Mouse (Mus musculus) frontal cortex, adult 2 months (tissue): ENCODE results near the gene Usmg5. TPM values are rescaled to one million over a fixed set of nuclear protein-coding genes. Genes with fewer than 3 reads are reported as not detected.

Experiments used
- DNase-seq, 2 experiments: peaks; one replicate each; pipeline ENCODE4 v3.0.0; 2022; ENCODE audit warnings: low spot score in 1 of 2; ENCODE audit errors: extremely low spot score in 1 of 2
- polyA plus RNA-seq: library from polyadenylated mRNA; depleted of rRNA; stranded (reverse); fragments of >200 nt; gene quantifications from 2 replicates; pipeline ENCODE4 v1.2.3, GENCODE M21; 2012; rRNA removed

The Usmg5 gene
- polyA plus RNA-seq, 1 experiment: 964 TPM

DNA sequence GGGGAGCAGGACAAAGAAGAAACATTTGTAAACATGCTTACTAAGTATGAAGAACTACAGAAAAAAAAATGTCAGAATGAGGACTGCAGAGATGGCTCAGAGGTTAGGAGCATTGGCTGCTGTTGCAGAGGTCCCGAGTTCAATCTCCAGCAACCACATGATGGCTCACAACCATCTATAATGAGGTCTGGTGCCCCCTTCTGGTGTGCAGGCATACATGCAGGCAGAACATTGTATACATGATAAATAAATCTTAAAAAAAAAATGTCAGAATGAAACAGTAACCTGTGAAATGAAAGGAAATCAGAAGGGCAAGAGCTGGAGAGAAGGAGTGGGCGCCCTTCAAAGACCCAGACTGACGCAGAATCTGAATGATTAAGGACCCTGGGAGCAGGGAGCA, 24.6 kb downstream of the Usmg5 start:
- DNase-seq: no peak

DNA sequence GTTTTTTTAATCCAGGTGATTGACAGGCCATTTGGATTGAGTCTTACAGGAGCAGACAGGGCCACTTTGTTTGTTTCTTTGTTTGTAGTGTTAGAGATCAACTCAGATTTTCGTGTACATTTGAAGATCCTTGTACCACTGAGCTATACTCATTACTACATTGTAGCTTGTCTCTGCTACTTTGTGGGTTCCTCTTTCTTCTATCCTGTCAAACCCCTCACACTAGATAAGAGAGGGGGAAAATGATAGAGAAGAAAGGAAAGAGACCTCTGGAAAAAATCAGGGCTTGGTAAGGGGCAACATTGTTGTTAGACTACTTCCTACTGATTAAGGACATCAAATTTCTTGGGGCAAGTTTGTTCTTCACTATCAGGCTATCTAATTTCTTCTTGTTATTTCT, 32.8 kb downstream of the Usmg5 start:
- DNase-seq: no peak

DNA sequence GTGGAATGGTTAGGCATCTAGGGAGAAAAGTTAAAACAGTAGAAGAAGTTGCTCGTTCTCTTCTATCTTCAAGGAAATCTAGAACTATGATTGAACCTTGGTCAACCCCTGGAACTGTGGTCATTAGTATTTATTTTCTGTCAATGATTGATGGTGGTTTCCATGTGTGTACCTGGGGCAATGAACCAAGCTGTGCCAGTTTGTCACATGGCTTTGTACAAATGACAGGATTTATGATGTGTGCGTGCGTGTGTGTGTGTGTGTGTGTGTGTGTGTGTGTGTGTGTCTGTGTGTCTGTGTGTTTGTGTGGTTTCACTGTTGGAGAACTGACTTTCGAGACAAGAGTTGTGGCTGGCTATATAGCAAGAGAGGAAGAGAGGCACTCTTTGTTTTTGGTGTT, 37.0 kb downstream of the Usmg5 start:
- DNase-seq: no peak

DNA sequence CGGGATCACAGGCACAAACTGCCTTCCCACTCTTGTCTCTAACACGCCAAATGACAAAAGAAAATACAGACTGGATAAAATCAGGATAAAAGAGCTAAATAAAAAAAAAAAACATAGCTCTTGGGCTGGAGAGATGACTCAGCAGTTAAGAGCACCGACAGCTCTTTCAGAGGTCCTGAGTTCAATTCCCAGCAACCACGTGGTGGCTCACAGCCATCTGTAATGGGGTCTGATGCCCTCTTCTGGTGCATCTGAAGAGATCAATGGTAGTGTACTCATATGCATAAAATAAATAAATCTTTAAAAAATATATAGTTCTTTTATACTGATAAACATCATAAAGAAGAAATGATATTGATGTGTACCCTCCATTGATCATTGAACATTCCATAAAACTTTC, 37.5 kb downstream of the Usmg5 start:
- no peak for DNase-seq

DNA sequence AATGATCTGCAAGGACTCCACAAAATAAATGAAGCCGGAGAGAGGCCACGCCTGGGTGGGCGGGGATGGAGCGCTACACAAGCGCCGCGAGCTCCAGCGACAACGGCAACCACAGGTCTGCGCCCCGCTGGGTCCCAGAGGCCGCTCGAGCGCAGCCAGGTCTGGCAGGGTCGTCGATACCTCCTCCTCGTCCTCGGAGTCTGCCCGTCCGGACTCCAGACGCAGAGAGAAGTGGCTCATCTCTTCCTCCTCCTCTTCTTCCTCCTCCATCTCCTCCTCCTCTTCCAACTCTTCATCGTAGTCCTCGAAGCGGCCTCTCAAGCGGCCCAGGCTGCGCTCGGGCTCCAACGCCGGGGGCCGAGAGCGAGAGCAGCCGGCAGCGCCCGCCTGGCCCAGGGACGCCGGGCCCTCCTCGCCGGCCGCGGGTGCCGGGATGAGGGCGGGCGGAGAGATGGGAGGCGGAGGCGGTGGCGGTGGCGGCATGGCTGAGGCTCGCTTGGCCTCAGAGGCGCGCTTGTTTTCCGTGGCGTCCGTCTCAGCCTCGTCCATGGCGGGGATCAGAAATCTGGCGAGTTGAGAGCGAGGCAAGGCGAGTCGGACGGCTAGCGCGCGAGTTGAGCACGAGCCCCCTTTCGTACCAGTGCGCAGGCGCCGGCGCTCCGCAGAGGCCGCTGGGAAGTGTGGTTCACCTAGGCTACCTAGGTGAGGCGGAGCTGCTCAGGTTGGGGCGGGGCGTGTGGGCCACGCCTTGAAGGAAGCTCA, 40.0 kb downstream of the Usmg5 start, which contains the start of gene Pcgf6:
Gene Pcgf6, minus strand, starts transcription at position 636 of the 762 bp plus-strand sequence.
- DNase-seq: peak; percentile 56 to 87

DNA sequence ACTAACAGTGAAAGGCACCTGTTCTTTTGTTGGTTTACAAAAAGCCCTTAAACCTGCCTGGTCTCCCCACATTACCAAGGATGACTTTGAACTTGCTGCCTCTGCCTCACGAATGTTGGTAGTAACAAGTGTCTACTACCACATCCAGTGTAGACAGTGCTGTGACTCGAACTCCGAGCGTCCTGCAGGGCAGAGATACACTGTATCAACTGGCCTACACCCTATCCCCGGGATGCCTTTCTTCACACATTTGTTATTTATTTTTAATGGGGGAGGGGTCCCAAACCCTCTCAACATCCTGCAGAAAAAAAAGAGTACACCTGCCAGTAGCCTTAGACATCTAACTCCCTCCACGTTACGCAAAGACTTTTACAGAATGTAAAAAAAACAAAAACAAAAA, 40.6 kb downstream of the Usmg5 start:
- no peak for DNase-seq

DNA sequence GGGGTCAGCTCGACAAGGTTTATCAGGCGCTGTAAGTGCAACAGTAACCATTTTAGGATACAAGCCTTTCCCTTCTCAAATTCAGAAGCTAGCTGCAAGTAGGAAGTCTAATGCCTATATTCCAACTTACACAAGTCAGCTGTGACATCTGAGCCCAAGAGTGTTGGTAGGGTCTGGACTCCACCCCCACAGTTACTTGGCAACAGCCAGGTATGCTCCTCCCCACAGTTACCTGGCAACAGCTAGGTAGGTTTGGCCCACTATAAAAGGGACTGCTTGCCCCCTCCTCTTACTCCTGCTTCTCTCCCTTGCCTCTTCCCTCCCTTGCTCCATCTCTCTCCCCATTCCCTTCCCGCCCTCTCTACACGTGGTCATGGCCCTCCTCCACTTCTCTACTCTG, 41.4 kb downstream of the Usmg5 start:
- DNase-seq: no peak

DNA sequence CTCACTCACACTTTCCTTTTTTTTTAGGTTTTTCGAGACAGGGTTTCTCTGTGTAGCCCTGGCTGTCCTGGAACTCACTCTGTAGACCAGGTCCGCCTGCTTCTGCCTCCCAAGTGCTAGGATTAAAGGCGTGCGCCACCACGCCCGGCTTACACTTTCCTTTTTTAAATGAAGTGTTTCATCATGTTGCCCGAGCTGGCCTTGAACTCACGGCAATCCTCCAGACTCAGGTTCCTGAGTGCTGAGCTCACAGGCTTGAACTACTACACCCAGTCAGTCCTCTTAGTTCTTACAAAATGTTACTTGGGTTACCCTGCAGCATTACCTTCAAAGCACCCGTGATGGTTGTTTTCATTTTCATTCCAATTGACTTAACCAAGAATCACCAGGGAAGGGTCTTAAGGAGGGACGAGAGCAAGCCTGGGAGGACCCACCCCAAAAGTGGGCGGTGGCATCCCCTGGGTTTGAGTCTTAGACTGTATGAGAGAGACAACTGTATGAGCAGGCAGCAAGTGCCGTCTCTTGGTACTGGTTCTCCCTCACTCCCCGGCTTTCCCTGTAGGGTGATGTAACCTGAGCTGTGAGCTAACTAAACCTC, 43.1 kb downstream of the Usmg5 start:
- DNase-seq: no peak

DNA sequence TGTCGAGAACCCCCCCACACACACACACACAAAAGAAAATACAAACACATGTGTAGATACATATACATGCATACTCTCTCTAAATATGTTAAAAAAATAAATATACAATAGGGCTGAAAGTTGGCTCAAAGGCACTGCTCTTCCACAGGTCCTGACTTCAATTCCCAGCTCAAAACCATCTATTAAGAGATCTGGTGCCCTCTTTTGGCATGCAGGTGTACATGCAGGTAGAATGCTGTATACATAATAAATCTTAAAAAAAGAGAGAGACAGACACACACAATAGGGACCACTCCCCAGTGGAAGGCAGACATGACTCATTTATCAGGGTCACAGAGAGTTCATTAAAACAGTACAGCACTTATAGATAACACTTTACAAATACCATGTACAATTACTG, 44.1 kb downstream of the Usmg5 start:
- no peak for DNase-seq

DNA sequence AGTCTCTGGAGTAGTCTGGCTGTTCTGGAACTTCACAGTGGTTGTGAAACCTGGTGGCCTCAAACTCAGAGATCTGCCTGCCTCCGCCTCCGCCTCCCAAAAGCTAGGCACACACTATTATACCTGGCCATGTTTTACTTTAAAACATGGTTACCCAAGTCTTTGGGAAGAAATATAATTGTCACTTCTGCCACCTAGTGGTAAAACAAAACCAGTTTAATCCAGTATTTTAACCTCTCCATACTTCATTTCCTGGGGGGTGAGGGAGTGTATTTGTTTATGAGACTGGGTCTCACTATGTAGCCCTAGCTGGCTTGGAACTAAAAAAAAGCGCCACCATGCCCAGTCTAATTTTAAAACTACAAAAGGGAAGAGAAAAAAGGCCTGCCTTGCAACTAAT, 46.8 kb downstream of the Usmg5 start:
- DNase-seq: no peak

DNA sequence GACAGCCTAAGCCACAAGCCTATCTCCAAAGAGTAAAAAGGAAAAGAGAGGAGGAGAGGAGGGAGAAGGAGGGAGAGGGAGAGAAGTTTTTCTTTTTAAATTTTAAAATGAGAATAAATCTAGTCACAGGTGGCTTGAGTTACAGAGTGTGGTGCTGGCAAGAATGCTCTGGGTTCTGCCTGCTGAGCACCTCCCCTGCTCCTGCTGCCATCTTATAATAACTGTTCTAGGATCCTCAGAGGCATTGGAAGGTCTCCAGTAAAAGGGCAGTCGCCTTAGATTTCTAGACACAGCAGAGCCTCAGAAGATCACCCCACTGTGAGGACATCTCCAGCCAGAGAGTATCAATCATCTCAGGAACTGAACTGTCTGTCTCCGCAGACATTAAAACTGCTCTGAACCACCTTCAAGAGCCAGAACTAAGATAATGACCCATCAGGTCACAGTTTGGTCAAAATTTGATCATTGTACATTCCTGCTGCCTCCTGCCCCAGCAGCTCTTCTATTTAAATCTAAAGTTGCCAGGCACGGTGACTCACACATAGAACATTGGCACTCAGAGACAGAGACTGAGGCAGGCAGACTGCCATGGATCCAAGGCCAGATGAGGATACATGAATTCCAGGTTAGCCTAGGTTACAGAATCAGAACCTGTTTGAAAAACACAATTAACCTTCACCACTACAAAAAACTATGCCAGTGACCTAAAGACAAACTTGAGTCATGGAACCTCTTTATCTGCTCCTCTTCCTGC, 49.5 kb downstream of the Usmg5 start:
- peak in 1 of 2 experiments; percentile 42 for DNase-seq

DNA sequence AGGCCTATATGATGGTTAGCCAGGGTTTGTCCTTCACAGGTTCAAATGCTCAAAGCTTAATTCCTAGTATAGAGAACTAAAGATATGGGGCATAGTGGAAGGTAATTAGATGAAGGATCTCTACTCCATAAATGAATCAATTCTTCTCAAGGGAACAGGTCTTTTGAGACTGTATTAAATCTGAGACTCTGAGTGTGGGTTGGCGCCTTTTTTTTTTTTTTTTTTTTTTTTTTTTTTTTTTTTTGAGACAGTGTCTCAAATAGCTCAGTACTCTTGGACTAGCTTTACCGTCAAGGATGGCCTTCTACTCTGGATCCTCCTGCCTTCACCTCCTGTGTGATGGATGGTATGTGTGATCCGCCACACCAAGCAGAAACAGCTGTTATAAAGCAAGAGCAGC, 53.9 kb downstream of the Usmg5 start:
- no peak for DNase-seq

DNA sequence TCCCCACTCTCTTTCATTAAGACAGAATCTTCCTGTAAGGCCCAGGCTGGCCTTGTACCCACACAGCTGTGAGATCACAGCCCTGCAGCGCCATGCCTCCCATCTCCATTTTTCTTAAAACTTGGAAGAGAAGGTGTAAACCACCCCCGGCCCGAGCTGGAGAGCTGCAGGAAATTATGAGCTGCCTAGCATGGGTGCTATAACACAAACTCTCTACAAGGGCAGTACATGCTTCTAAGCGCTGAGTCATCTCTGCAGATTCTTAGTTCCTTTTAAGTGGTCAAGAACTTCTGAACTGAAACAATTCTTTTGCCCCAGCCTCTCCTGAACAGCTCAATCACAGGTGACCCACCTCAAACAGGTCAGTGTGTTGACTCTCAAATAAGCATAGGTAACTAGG, 55.5 kb downstream of the Usmg5 start:
- peak in 1 of 2 experiments; percentile 77 for DNase-seq

Other genes starting within 250 kb of the Usmg5 start
- 93.5 and 103 TPM in 2 replicates for gene Ina, start 75.9 kb downstream of the Usmg5 start, polyA plus RNA-seq
- 49.8 and 53.3 TPM in 2 replicates for gene Nt5c2, start 75.5 kb downstream of the Usmg5 start, polyA plus RNA-seq
- 41.3 and 42.6 TPM in 2 replicates for gene Pcgf6, start 39.7 kb downstream of the Usmg5 start, polyA plus RNA-seq
- 4.7 and 5.0 TPM in 2 replicates for gene Taf5, start 22.9 kb downstream of the Usmg5 start, polyA plus RNA-seq
- gene Pdcd11, start 121 bp upstream of the Usmg5 start, polyA plus RNA-seq: 14.1 and 14.2 TPM in 2 replicates
- 4.7 and 5.2 TPM in 2 replicates for gene Calhm2, start 47.6 kb upstream of the Usmg5 start, polyA plus RNA-seq
- gene Calhm1, start 53.6 kb upstream of the Usmg5 start, polyA plus RNA-seq: not detected in 2 replicates
- not detected in 2 replicates for gene Calhm3, start 67.1 kb upstream of the Usmg5 start, polyA plus RNA-seq
- 110 and 127 TPM in 2 replicates for gene Neurl1a, start 88.2 kb upstream of the Usmg5 start, polyA plus RNA-seq